Mouse (Mus musculus) telencephalon, adult 2 months (tissue): ENCODE data around the gene Plppr2.

Experiments
- DNase-seq: peaks from one replicate; pipeline ENCODE4 v3.0.0-alpha.2; 2011; ENCODE audit warnings: low read depth, low spot score

Gene Plppr2

GRCm38 (mm10) chr9:21932445-21933137 lies 4.2 kb upstream of the Plppr2 start:
- DNase-seq, result no peak

- DNase-seq, result no peak
These were observed 2.8 kb upstream of the Plppr2 start for GRCm38 (mm10) chr9:21934021-21934420.

DNA sequence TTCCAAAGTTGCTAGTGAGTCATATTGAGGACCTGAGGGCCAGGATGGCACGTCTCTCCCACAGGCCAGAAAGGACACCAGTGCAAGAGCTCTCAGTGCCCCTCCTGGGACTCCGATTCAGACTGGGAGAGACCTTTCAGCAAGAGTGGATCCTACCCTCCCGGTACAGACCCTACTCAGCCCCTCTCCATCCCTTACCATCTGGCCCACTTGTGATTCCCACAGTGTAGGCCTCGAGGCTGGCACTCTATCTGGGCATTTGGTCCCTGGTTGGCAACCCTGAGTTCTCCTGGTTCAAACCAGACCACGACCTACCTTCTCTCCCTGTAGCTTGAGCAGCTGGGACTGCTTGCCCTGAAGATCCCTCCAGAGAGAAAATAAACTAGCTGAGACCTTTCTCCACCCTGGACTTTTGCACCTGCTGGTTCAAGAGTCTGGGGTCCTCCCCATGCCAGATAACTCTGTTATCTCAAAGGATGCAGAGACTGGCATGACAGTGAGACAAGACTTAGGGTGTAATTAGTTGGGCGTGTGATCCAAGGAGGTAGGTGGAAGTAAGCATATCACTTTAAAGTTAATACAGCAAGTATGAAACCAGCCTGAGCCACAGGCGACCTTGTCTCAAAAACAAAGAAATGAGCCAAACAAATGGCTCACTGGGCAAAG lies 1.2 kb upstream of the Plppr2 start:
- no peak for DNase-seq

DNA sequence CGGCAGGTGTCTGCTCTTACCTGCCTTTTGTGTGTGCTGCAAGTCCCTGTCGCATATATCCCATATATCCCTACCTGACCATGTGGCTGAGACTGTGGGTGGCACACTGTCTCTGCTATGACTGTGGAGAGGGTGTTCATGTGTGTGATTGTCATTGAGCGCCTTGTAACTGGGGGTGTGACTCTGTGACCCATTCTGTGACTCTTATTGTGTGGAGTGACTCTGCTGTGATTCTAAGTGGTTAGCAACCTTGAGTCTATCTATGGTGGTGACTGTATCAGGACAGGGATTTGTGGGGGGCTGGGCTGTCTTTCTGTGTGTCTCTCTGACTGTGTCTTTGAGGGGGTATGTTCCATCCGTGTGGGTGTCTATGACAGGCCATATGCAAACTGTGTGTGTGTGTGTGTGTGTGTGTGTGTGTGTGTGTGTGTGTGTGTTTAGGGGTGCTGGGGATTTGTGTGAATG lies 910 bp downstream of the Plppr2 start:
- no peak for DNase-seq

GRCm38 (mm10) chr9:21938234-21938855 lies 1.5 kb downstream of the Plppr2 start:
- no peak for DNase-seq

GRCm38 (mm10) chr9:21943046-21943445 lies 6.2 kb downstream of the Plppr2 start:
- DNase-seq, result no peak

DNA sequence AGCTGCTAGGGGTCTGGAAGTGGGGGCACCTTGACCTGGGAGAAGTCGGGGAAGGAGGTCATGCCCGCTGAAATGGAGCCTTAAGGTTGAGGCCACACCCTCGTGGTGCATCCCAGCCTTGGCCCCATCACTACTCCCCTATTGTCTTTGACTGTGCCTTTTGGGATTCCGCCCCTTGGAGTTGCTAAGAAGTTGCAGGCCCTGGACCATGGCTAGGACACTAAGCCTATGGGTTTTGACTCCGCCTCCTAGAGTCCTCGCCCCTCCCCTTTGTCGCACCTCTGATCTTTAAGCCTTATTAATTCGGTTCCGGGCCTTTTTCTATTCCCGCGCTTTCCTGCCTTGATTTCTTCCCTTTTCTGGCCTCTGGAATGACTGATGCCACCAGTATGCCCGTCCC lies 6.8 kb downstream of the Plppr2 start:
- DNase-seq, result no peak

GRCm38 (mm10) chr9:21944267-21944666 lies 7.4 kb downstream of the Plppr2 start:
- no peak for DNase-seq

- no peak for DNase-seq
These were observed 10.8 kb downstream of the Plppr2 start for GRCm38 (mm10) chr9:21947540-21948130.

DNA sequence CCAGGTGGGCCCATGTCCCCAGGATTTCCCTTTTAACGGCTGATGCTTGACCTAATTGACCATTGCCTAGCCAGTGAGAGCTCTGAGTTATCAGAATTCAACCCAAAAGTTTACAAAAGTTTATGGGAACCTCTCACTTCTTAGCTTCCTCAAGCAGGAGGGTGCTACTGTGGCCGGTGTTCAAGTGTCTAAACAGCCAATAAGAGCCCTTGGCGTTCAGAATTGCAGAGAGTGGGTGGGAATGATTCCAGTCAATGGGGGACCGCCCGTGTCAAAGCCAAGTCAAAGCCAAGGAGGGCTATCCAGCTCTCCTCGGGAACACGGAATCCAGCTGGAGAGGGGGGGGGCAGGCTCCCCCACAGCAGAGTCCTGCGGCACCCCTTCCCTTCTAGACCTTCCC lies 11.3 kb downstream of the Plppr2 start:
- DNase-seq, result no peak

- no peak for DNase-seq
These were observed 12.0 kb downstream of the Plppr2 start for GRCm38 (mm10) chr9:21948790-21949189.

DNA sequence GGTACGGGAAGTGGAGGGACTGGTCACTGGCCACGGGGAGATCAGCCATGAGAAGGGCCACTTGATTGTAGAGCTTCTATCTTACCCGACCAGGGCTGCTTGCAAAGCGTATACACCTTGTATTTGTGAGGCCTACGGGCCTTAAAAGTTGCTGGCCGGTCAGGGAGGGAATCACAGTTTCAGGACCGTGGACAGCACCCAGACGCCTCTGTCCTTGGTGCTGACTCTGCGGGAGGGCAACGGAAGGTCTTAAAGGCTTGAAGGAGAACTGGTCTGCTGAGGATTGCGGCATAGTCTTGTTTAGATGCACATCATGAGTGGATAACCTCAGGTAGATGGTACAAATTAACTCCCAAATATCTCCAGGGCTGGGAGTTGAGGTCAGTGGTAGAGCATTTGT lies 13.5 kb downstream of the Plppr2 start:
- DNase-seq, result no peak

DNA sequence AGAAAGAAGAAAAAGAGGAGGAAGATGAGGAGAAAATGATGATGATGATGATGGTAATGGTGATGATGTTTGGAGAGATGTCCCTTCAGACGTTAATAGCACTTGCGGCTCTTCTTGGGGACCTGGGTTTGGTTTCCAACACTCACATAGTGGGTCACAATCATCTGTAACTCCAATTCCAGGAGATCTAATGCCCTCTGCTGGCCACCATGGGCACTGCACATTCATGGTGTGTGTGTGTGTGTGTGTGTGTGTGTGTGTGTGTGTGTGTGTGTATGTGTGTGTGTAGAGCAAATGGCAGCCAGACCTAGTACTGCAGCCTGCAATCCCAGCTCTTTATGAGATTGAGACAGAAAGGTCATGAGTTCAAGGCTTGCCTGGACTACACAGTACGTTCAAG lies 15.1 kb downstream of the Plppr2 start:
- no peak for DNase-seq

DNA sequence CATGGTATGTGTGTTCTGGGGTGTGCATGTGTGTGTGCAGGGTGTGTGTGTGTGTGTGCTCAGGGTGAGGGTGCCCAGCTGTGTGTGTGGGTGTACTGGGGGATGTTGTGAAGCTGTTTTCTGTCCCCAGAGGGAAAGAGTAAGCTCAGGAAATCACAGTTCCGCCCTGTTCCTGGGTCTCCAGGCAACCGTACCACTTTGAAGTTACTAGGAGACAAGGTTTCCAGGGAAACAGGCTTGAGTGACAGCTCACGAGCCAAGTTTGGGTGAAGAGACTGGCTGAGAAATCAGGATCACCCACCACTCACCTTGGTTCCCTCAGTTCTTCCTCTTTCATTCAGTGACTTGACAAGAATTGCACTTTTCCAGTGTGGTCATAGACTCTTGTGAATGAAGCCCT lies 16.8 kb downstream of the Plppr2 start:
- peak; percentile 91 for DNase-seq

DNA sequence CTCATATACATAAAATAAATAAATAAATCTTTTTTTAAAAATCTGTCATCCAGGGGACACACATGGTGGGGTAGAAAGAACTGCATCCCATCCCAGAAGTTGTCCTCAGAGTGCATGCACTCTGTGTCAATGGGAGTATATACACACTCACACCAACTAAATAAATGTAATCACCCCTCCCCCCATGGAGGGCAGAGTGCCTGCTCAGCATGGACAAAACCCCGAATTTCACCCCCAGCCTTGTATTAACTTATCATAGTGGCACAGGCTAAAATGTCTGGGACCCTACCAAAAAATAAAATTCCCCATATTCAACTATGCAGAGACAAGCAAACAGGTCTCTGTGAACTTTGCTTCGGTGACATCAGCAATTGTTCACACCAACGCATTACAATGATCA lies 17.8 kb downstream of the Plppr2 start:
- no peak for DNase-seq

DNA sequence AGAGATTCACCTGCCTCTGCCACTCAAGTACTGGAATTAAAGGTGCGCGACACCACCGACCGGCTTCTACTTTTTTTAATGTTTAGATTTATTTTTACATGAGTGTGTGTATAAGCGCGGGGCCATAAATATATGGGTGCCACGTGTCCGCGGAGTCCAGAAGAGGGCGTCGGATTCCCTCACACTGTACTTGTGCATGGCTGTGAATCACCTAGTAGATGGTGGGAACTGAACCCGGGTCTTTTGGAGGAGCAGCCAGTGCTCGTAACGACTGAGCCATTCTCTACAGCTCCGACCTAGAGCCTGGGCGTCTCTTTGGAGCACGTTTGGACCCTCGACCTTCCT lies 18.4 kb downstream of the Plppr2 start:
- DNase-seq, result no peak

DNA sequence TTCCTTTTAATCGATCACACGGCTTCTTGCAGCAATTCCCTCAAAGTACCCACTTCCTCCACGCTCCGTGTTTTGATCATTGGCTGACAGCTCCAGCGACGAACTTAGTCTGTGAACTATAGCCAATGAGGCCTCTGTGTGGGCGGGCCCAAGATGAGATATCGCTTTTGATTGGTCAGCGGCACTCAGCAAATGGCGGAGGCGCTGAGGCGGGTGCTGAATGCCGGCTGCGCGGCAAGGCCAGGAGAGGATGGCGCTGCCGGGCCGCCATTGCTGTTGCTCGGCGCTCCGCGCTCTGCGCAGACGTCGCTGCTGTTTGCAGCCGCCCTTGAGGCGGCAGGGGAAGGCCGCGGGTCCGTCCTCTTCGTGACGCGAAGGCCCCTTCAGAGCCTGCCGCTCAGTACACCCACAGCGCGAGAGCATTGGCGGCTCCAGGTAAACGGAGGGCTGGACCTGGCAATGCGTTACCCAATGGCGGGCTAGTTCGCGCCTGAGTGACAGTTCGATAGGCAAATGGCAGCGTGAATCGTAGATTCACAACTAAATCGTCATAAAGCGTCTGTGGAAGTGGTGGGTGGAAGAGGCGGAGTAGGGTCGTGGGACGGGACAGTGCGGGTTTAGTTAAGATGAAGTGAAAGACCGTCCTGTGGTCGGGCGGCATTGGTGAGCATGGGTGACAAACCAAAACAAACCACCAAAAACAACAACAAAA lies 18.9 kb downstream of the Plppr2 start, which contains the start of gene Swsap1:
Gene Swsap1 (plus strand): TSS at position 186 of the 712 bp plus-strand sequence.
- DNase-seq, result peak; percentile 99

DNA sequence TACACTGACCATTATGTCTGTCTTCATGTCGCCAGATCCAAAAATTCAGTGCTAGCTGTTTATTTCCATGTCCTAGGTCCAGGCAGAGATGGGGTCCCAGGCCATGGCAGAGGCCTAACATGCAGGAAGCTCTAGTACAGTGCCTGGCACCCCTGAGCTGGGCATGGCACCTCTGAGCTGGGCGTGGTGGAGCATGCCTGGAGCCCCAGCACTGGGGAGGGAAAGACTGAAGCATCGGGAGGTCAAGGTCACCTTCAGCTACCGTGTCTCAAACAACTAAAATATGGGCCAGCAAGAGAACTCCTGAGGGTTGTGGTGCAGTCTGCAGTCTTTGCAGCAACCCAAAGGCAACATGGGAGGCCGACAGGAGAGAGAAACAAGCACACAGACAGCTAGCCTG lies 21.5 kb downstream of the Plppr2 start:
- DNase-seq, result no peak

- DNase-seq, result no peak
These were observed 22.4 kb downstream of the Plppr2 start for GRCm38 (mm10) chr9:21959244-21959643.

GRCm38 (mm10) chr9:21960135-21960534 lies 23.3 kb downstream of the Plppr2 start:
- DNase-seq, result no peak

- DNase-seq, result no peak
These were observed 23.9 kb downstream of the Plppr2 start for GRCm38 (mm10) chr9:21960558-21961208.
